Comparison of ENCODE assay signal across 10 mouse cellular contexts in genomic region chr7:79316069-79316695, GRCm38 (mm10). TPM values are rescaled to one million over a fixed set of nuclear protein-coding genes. Genes with fewer than 3 reads are reported as not detected.
DNase-seq lines count a peak whose midpoint lies in the region; ATAC-seq and TF ChIP-seq lines count a peak whose summit lies in the region.
"Had no signal": no experiment of that assay in that cellular context is flagged by ENCODE, and none has a peak within 500 bp of the region (broad histone marks: within the 10 kb centered on the region; RNA-seq: fewer than 3 reads in every experiment).

No protein-coding gene starts in this region.

- peaks cover 65% of the 10 kb centered on the region for H3K4me1 ChIP-seq in embryonic facial prominence, embryonic 14.5 days (ENCODE audit: control insufficient read depth, insufficient read depth, low read length)
- peaks cover 58% of the 10 kb centered on the region for H3K4me1 ChIP-seq in hindbrain, embryonic 14.5 days (replicated peaks; ENCODE audit: control insufficient read depth, insufficient read depth, low read length)
- H3K4me1 ChIP-seq in neural tube, embryonic 13.5 days (replicated peaks) = peaks cover 77% of the 10 kb centered on the region

- TF ChIP-seq CTCF in left cerebral cortex, adult 2 months (IDR thresholded peaks at IDR 0.05) = no peak

- intact Hi-C loops in left cerebral cortex, adult 2 months (cut with DNase I) = no loop called here
- intact Hi-C loops in left cerebral cortex, postnatal 14 days (cut with DNase I) = no loop called here

- H3K4me2 ChIP-seq in embryonic facial prominence, embryonic 14.5 days (ENCODE audit: low read depth, low read length) = no peak overlapping the region
- no peak overlapping the region for H3K4me2 ChIP-seq in hindbrain, embryonic 14.5 days (replicated peaks)
- no peak overlapping the region for H3K4me2 ChIP-seq in neural tube, embryonic 13.5 days

- peak overlapping the region; percentile 85 for H3K27ac ChIP-seq in left cerebral cortex, adult 2 months
- peak overlapping the region; percentile 61 for H3K27ac ChIP-seq in embryonic facial prominence, embryonic 14.5 days (replicated peaks; ENCODE audit: low read depth, low read length)
- peak overlapping the region; percentile 52 for H3K27ac ChIP-seq in hindbrain, embryonic 14.5 days
- peak overlapping the region; percentile 80 for H3K27ac ChIP-seq in neural tube, embryonic 13.5 days (replicated peaks)

- 25% methylated on average over 10 of the region's 10 CpGs for WGBS in embryonic facial prominence, embryonic 14.5 days
- 26% methylated on average over 10 of the region's 10 CpGs for WGBS in hindbrain, embryonic 14.5 days
- 17% methylated on average over 10 of the region's 10 CpGs for WGBS in neural tube, embryonic 13.5 days

- no peaks in the 10 kb centered on the region for H3K27me3 ChIP-seq in embryonic facial prominence, embryonic 14.5 days (replicated peaks; ENCODE audit: control insufficient read depth, insufficient read depth, low read length)
- no peaks in the 10 kb centered on the region for H3K27me3 ChIP-seq in hindbrain, embryonic 14.5 days (ENCODE audit: control insufficient read depth, insufficient read depth, low read length)
- H3K27me3 ChIP-seq in neural tube, embryonic 13.5 days = no peaks in the 10 kb centered on the region

- ATAC-seq in embryonic facial prominence, embryonic 14.5 days (ENCODE audit: low read depth) = no peak
- no peak for ATAC-seq in hindbrain, embryonic 14.5 days (ENCODE audit: low FRiP score)
- no peak for ATAC-seq in neural tube, embryonic 13.5 days (ENCODE audit: low read depth)

- no peak overlapping the region for H3K9ac ChIP-seq in embryonic facial prominence, embryonic 14.5 days (ENCODE audit: low read depth, low read length)
- H3K9ac ChIP-seq in hindbrain, embryonic 14.5 days = no peak overlapping the region; the same call in 1 of the 2 replicates
- no peak overlapping the region for H3K9ac ChIP-seq in neural tube, embryonic 13.5 days

- DNase-seq in left cerebral cortex, adult 2 months (ENCODE audit: extremely low spot score in 1 of 2, low spot score in 2 of 2) = no peak
- DNase-seq in left cerebral cortex, postnatal 14 days (ENCODE audit: low spot score in 2 of 2) = no peak
- DNase-seq in embryonic facial prominence, embryonic 14.5 days (ENCODE audit: low spot score) = peak; percentile 69
- no peak for DNase-seq in hindbrain, embryonic 14.5 days (ENCODE audit: low spot score)
- DNase-seq in thymus, postnatal 14 days = no peak
- DNase-seq in layer of hippocampus, postnatal 14 days (ENCODE audit: low spot score in 2 of 2) = no peak
- DNase-seq: kidney, adult 11 months; right cerebral cortex, postnatal 25 days had no signal

- H3K36me3 ChIP-seq in embryonic facial prominence, embryonic 14.5 days (ENCODE audit: control insufficient read depth, insufficient read depth, low read length) = no peaks in the 10 kb centered on the region
- H3K36me3 ChIP-seq in hindbrain, embryonic 14.5 days (replicated peaks; ENCODE audit: control insufficient read depth, insufficient read depth) = no peaks in the 10 kb centered on the region
- no peaks in the 10 kb centered on the region for H3K36me3 ChIP-seq in neural tube, embryonic 13.5 days

- H3K4me3 ChIP-seq in left cerebral cortex, adult 2 months = no peak overlapping the region
- no peak overlapping the region for H3K4me3 ChIP-seq in embryonic facial prominence, embryonic 14.5 days (ENCODE audit: low read depth, low read length)
- no peak overlapping the region for H3K4me3 ChIP-seq in hindbrain, embryonic 14.5 days (replicated peaks; ENCODE audit: low read length)
- H3K4me3 ChIP-seq in neural tube, embryonic 13.5 days = no peak overlapping the region
- H3K4me3 ChIP-seq: myocyte had no signal

- H3K9me3 ChIP-seq in embryonic facial prominence, embryonic 14.5 days (ENCODE audit: control insufficient read depth, low read length) = no peaks in the 10 kb centered on the region
- no peaks in the 10 kb centered on the region for H3K9me3 ChIP-seq in hindbrain, embryonic 14.5 days (ENCODE audit: control insufficient read depth, low read length)
- H3K9me3 ChIP-seq in neural tube, embryonic 13.5 days = no peaks in the 10 kb centered on the region

RNA-seq across cellular contexts. Expression of gene Abhd2, which starts 43.2 kb away (rescaled TPM):
- total RNA-seq in left cerebral cortex, adult 2 months (2021) = 100 to 1,000 TPM; 103 to 116 TPM
- total RNA-seq in left cerebral cortex, postnatal 14 days (2021) = 100 to 1,000 TPM; 125 to 135 TPM
- polyA plus RNA-seq in embryonic facial prominence, embryonic 14.5 days (2014; fragmentation: Nextera tagmentation; extraction: Ambion mirVana) = 14.2 and 14.5 TPM in 2 replicates
- 25.1 and 26.8 TPM in 2 replicates for polyA plus RNA-seq in hindbrain, embryonic 14.5 days (2014; fragmentation: Nextera tagmentation; extraction: Ambion mirVana)
- polyA plus RNA-seq in neural tube, embryonic 13.5 days (2015; fragmentation: Nextera tagmentation; extraction: Ambion mirVana) = 15.7 and 16.7 TPM in 2 replicates
- 10 to 100 TPM; 87.6 to 93.2 TPM for total RNA-seq in layer of hippocampus, postnatal 14 days (2021)
